Mouse (Mus musculus): ENCODE data around the gene 4921504E06Rik.

4921504E06Rik gene

GRCm38 (mm10) chr2:19422226-19422625, 131.5 kb downstream of the 4921504E06Rik start:
- no peak for DNase-seq (ENCODE audit: low read depth, low spot score)

GRCm38 (mm10) chr2:19419686-19420345, 133.9 kb downstream of the 4921504E06Rik start:
- no peak for DNase-seq (ENCODE audit: low read depth, low spot score)

GRCm38 (mm10) chr2:19416066-19416465, 137.6 kb downstream of the 4921504E06Rik start:
- DNase-seq (ENCODE audit: low read depth, low spot score) = no peak

GRCm38 (mm10) chr2:19415063-19415521, 138.6 kb downstream of the 4921504E06Rik start:
- peak; percentile 81 for DNase-seq (ENCODE audit: low read depth, low spot score)

GRCm38 (mm10) chr2:19414222-19414965, 139.3 kb downstream of the 4921504E06Rik start:
- DNase-seq (ENCODE audit: low read depth, low spot score) = peak; percentile 67

Measured in ES-CJ7 (cell line).